16 mouse cellular contexts compared by ENCODE assay signal in the genomic region with DNA sequence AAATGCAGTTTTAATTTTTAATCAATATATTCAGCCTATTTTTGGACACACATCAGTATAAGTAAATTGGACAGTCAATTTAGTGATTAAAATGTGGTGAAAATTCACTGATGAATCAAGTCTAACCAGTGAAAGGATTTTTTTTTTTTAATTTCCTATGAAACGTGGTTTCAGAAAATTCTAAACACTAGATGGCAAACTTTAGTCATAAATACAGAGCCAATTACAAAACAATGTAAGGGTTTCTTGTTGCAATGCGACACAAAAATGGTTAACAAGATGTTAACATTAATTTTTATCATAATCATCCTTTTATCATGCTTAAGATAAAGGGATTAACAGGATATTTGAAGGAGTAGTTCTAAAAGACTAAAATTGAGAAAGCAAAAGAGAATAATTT.
"Had no signal": no experiment of that assay in that cellular context is flagged by ENCODE, and none has a peak within 500 bp of the region (broad histone marks: within the 10 kb centered on the region; RNA-seq: fewer than 3 reads in every experiment).

No protein-coding gene starts in this region.

- H3K4me2 ChIP-seq: liver, embryonic 11.5 days; liver, embryonic 15.5 days; lung, embryonic 15.5 days; midbrain, embryonic 13.5 days; neural tube, embryonic 13.5 days had no signal

- ATAC-seq: midbrain, embryonic 13.5 days had no signal

- H3K27me3 ChIP-seq: liver, embryonic 15.5 days; lung, embryonic 15.5 days; midbrain, embryonic 13.5 days; neural tube, embryonic 13.5 days had no signal

- H3K4me3 ChIP-seq: left cerebral cortex, adult 2 months; limb, embryonic 10.5 days; liver, embryonic 15.5 days; lung, embryonic 15.5 days; midbrain, embryonic 13.5 days; neural tube, embryonic 13.5 days had no signal

- H3K4me1 ChIP-seq: limb, embryonic 10.5 days; liver, embryonic 15.5 days; lung, embryonic 15.5 days; midbrain, embryonic 13.5 days; neural tube, embryonic 13.5 days had no signal

- H3K9me3 ChIP-seq: limb, embryonic 10.5 days; liver, embryonic 15.5 days; lung, embryonic 15.5 days; midbrain, embryonic 13.5 days; neural tube, embryonic 13.5 days had no signal

- DNase-seq: kidney, adult 18-20 months; kidney, postnatal 10 days; kidney, postnatal 4 days; lung, postnatal 14 days; retina, postnatal 1 day; right cerebral cortex, postnatal 4 days; spleen, adult 18-20 months; thymus, adult 2 months; thymus, postnatal 4 days had no signal

- H3K9ac ChIP-seq: liver, embryonic 15.5 days; lung, embryonic 15.5 days; midbrain, embryonic 13.5 days; neural tube, embryonic 13.5 days had no signal

- H3K27ac ChIP-seq: left cerebral cortex, adult 2 months; limb, embryonic 10.5 days; liver, embryonic 15.5 days; lung, embryonic 15.5 days; midbrain, embryonic 13.5 days; neural tube, embryonic 13.5 days had no signal

- H3K36me3 ChIP-seq: limb, embryonic 10.5 days; liver, embryonic 15.5 days; lung, embryonic 15.5 days; midbrain, embryonic 13.5 days; neural tube, embryonic 13.5 days had no signal
